Mouse (Mus musculus) thymus, postnatal 10 days (tissue): ENCODE data around the gene Tfap2a.

Experiments
- DNase-seq, 2 experiments: peaks; one replicate each; pipeline ENCODE4 v3.0.0; 2021; ENCODE audit warnings: low spot score in 2 of 2

The Tfap2a gene

GRCm38 (mm10) chr13:40713241-40713640 lies 24.9 kb downstream of the Tfap2a start:
- DNase-seq = no peak

- DNase-seq = no peak
Measured at GRCm38 (mm10) chr13:40712526-40712832, 25.7 kb downstream of the Tfap2a start.

- no peak for DNase-seq
Measured at GRCm38 (mm10) chr13:40711661-40712525, 26.3 kb downstream of the Tfap2a start.

GRCm38 (mm10) chr13:40710062-40710342 lies 28.2 kb downstream of the Tfap2a start:
- no peak for DNase-seq

GRCm38 (mm10) chr13:40709321-40710061 lies 28.7 kb downstream of the Tfap2a start:
- DNase-seq = no peak

- no peak for DNase-seq
Measured at GRCm38 (mm10) chr13:40708913-40709312, 29.3 kb downstream of the Tfap2a start.

GRCm38 (mm10) chr13:40708271-40708670 lies 29.9 kb downstream of the Tfap2a start:
- DNase-seq = no peak

- no peak for DNase-seq
Measured at GRCm38 (mm10) chr13:40707646-40708045, 30.5 kb downstream of the Tfap2a start.

- no peak for DNase-seq
Measured at GRCm38 (mm10) chr13:40706612-40707011, 31.6 kb downstream of the Tfap2a start.

- no peak for DNase-seq
Measured at GRCm38 (mm10) chr13:40705821-40706425, 32.3 kb downstream of the Tfap2a start.

GRCm38 (mm10) chr13:40704864-40705455 lies 33.2 kb downstream of the Tfap2a start:
- no peak for DNase-seq

GRCm38 (mm10) chr13:40703982-40704501 lies 34.1 kb downstream of the Tfap2a start:
- DNase-seq = no peak

- DNase-seq = no peak
Measured at GRCm38 (mm10) chr13:40703123-40703797, 34.9 kb downstream of the Tfap2a start.

- DNase-seq = no peak
Measured at GRCm38 (mm10) chr13:40702361-40703122, 35.6 kb downstream of the Tfap2a start.

- DNase-seq = no peak
Measured at GRCm38 (mm10) chr13:40701691-40702090, 36.5 kb downstream of the Tfap2a start.

- DNase-seq = no peak
Measured at GRCm38 (mm10) chr13:40685790-40686189, 52.4 kb downstream of the Tfap2a start.

GRCm38 (mm10) chr13:40676730-40677129 lies 61.4 kb downstream of the Tfap2a start:
- DNase-seq = no peak
